Mouse (Mus musculus) neural tube, embryonic 11.5 days (tissue): Measurements from ENCODE around the gene Oprd1. TPM values are rescaled to one million over a fixed set of nuclear protein-coding genes. Genes with fewer than 3 reads are reported as not detected.

Source experiments
- ATAC-seq: fragments of 200-750 bp; cut with Nextera tagmentation; 2 replicates; pipeline ENCODE4 v1.8.0; 2017; ENCODE audit warnings: moderate number of reproducible peaks, mild to moderate bottlenecking, moderate TSS enrichment, moderate library complexity; ENCODE audit not compliant: insufficient read depth, low FRiP score, low TSS enrichment
- DNase-seq: peaks from one replicate; pipeline ENCODE4 v3.0.0-alpha.2; 2015; ENCODE audit warnings: low spot score
- H3K27ac ChIP-seq: fragments of 300-500 bp; sonication (generic); 2 replicates; pipeline ENCODE4 v1.5.1; 2014; ENCODE audit warnings: low read depth, mild to moderate bottlenecking, low read length
- H3K27me3 ChIP-seq: fragments of 300-500 bp; sonication (generic); 2 replicates; pipeline ENCODE4 v1.6.1; 2014; ENCODE audit warnings: mild to moderate bottlenecking, low read length, mixed read lengths; ENCODE audit not compliant: control insufficient read depth, insufficient read depth
- H3K36me3 ChIP-seq: fragments of 300-500 bp; sonication (generic); 2 replicates; pipeline ENCODE4 v1.6.1; 2014; ENCODE audit warnings: mild to moderate bottlenecking, low read length, moderate library complexity, mixed read lengths; ENCODE audit not compliant: control insufficient read depth, insufficient read depth
- H3K4me1 ChIP-seq: fragments of 300-500 bp; sonication (generic); 2 replicates; pipeline ENCODE4 v1.6.1; 2014; ENCODE audit warnings: low read length, mixed read lengths; ENCODE audit not compliant: control insufficient read depth, insufficient read depth
- H3K4me2 ChIP-seq: fragments of 300-500 bp; sonication (generic); 2 replicates; pipeline ENCODE4 v1.6.1; 2014; ENCODE audit warnings: low read depth, mild to moderate bottlenecking, moderate library complexity
- H3K4me3 ChIP-seq: fragments of 300-500 bp; sonication (generic); 2 replicates; pipeline ENCODE4 v1.5.1; 2014; ENCODE audit warnings: low read depth, low read length
- H3K9ac ChIP-seq: fragments of 300-500 bp; sonication (generic); 2 replicates; pipeline ENCODE4 v1.6.1; 2014; ENCODE audit warnings: mild to moderate bottlenecking, low read length
- H3K9me3 ChIP-seq: fragments of 300-500 bp; sonication (generic); 2 replicates; pipeline ENCODE4 v1.6.1; 2016; ENCODE audit warnings: low read length; ENCODE audit not compliant: control insufficient read depth
- WGBS: fragments of 180-500 bp; shearing (Covaris S2); extraction: QIAGEN DNeasy Blood & Tissue Kit; methylation state at CpG from one replicate; pipeline ENCODE4 v1.1.7; 2014; 5-methylcytosine and 5-hydroxymethylcytosine counted together
- polyA plus RNA-seq: library from polyadenylated mRNA; unstranded; fragments of >200 nt; fragmentation: Nextera tagmentation; extraction: Ambion mirVana; gene quantifications from 2 replicates; pipeline ENCODE4 v1.2.1, GENCODE M21; 2014

The Oprd1 gene
- polyA plus RNA-seq, 1 experiment from 2014 or later = 0.05 TPM

- 0 out of 2 replicates have a peak within 1 kb of the TSS, but pooled peaks have one; percentile 23 for H3K27ac ChIP-seq
- no peaks in the 10 kb centered on the region for H3K27me3 ChIP-seq
- no peaks in the 10 kb centered on the region for H3K36me3 ChIP-seq
- peak within 1 kb of the TSS; percentile 76 for H3K4me3 ChIP-seq
- H3K4me2 ChIP-seq = peak within 1 kb of the TSS; percentile 100
- DNase-seq (peak; percentile 47), ATAC-seq (peak; percentile 39)
- peak within 1 kb of the TSS; percentile 73 for H3K9ac ChIP-seq
- 0 out of 2 replicates have a peak, but pooled peaks cover 3% of the 10 kb centered on the region for H3K4me1 ChIP-seq
- no peaks in the 10 kb centered on the region for H3K9me3 ChIP-seq
- WGBS = under 1% methylated on average over 33 of the region's 42 CpGs
Observed at GRCm38 (mm10) chr4:132074077-132074932, 70.0 kb downstream of the Oprd1 start, which contains the start of gene Gm10300. TSS of gene Gm10300 (plus strand) at chr4:132074697.

- Histone ChIP-seq H3K27ac (no peak overlapping the region), H3K27me3 (no peaks in the 10 kb centered on the region), H3K36me3 (no peaks in the 10 kb centered on the region), H3K9ac (no peak overlapping the region), H3K9me3 (no peaks in the 10 kb centered on the region), H3K4me2 (peak overlapping the region; percentile 6; the same call in 1 of the 2 replicates), H3K4me3 (no peak overlapping the region), H3K4me1 (0 out of 2 replicates have a peak, but pooled peaks cover 3% of the 10 kb centered on the region)
- ATAC-seq (no peak), DNase-seq (no peak)
- WGBS = 80% methylated on average over 6 of the region's 6 CpGs
Observed at GRCm38 (mm10) chr4:132072946-132073345, 71.3 kb downstream of the Oprd1 start.

- no peak overlapping the region for H3K27ac ChIP-seq
- H3K4me1 ChIP-seq = 0 out of 2 replicates have a peak, but pooled peaks cover 3% of the 10 kb centered on the region
- H3K4me3 ChIP-seq = no peak overlapping the region
- no peaks in the 10 kb centered on the region for H3K36me3 ChIP-seq
- WGBS = 75% methylated on average over 3 of the region's 3 CpGs
- no peak for ATAC-seq
- no peaks in the 10 kb centered on the region for H3K27me3 ChIP-seq
- no peak overlapping the region for H3K4me2 ChIP-seq
- H3K9ac ChIP-seq = no peak overlapping the region
- no peak for DNase-seq
- H3K9me3 ChIP-seq = no peaks in the 10 kb centered on the region
Observed at GRCm38 (mm10) chr4:132072156-132072555, 72.1 kb downstream of the Oprd1 start.

- WGBS = 88% methylated on average over 2 of the region's 2 CpGs
- no peaks in the 10 kb centered on the region for H3K27me3 ChIP-seq
- DNase-seq = no peak
Observed at GRCm38 (mm10) chr4:132071674-132072073, 72.6 kb downstream of the Oprd1 start.

GRCm38 (mm10) chr4:132067938-132068235 lies 76.4 kb downstream of the Oprd1 start:
- 59% methylated on average over 2 of the region's 2 CpGs for WGBS

More at GRCm38 (mm10) chr4:132071674-132072073, 72.6 kb downstream of the Oprd1 start:
- Histone ChIP-seq H3K9me3 (no peaks in the 10 kb centered on the region), H3K27ac (no peak overlapping the region), H3K4me1 (0 out of 2 replicates have a peak, but pooled peaks cover 3% of the 10 kb centered on the region), H3K36me3 (no peaks in the 10 kb centered on the region), H3K9ac (no peak overlapping the region), H3K4me2 (no peak overlapping the region), H3K4me3 (no peak overlapping the region)
- ATAC-seq = no peak

GRCm38 (mm10) chr4:132067112-132067937 lies 77.0 kb downstream of the Oprd1 start:
- no peaks in the 10 kb centered on the region for H3K36me3 ChIP-seq
- H3K27me3 ChIP-seq = no peaks in the 10 kb centered on the region
- H3K4me2 ChIP-seq = no peak overlapping the region
- H3K9ac ChIP-seq = no peak overlapping the region
- H3K4me1 ChIP-seq = no peaks in the 10 kb centered on the region; the same call in 1 of the 2 replicates
- no peak overlapping the region for H3K27ac ChIP-seq
- no peak overlapping the region for H3K4me3 ChIP-seq
- ATAC-seq (no peak), DNase-seq (no peak)
- H3K9me3 ChIP-seq = no peaks in the 10 kb centered on the region
- WGBS = 84% methylated on average over 14 of the region's 14 CpGs

More at GRCm38 (mm10) chr4:132067938-132068235, 76.4 kb downstream of the Oprd1 start:
- no peak for DNase-seq
- Histone ChIP-seq H3K4me1 (no peaks in the 10 kb centered on the region; the same call in 1 of the 2 replicates), H3K4me3 (no peak overlapping the region), H3K9ac (no peak overlapping the region), H3K36me3 (no peaks in the 10 kb centered on the region), H3K9me3 (no peaks in the 10 kb centered on the region), H3K27ac (no peak overlapping the region), H3K4me2 (no peak overlapping the region), H3K27me3 (no peaks in the 10 kb centered on the region)
- no peak for ATAC-seq

GRCm38 (mm10) chr4:132066101-132066773 lies 78.0 kb downstream of the Oprd1 start:
- Histone ChIP-seq H3K4me1 (no peaks in the 10 kb centered on the region; the same call in 1 of the 2 replicates), H3K4me2 (no peak overlapping the region), H3K36me3 (no peaks in the 10 kb centered on the region), H3K27me3 (no peaks in the 10 kb centered on the region), H3K9me3 (no peaks in the 10 kb centered on the region), H3K27ac (no peak overlapping the region), H3K9ac (no peak overlapping the region), H3K4me3 (no peak overlapping the region)
- DNase-seq (no peak), ATAC-seq (no peak)
- WGBS = 78% methylated on average over 10 of the region's 10 CpGs

GRCm38 (mm10) chr4:132065578-132065977 lies 78.7 kb downstream of the Oprd1 start:
- Histone ChIP-seq H3K4me1 (no peaks in the 10 kb centered on the region; the same call in 1 of the 2 replicates), H3K4me3 (no peak overlapping the region), H3K4me2 (no peak overlapping the region), H3K9ac (no peak overlapping the region), H3K27ac (no peak overlapping the region), H3K36me3 (no peaks in the 10 kb centered on the region), H3K9me3 (no peaks in the 10 kb centered on the region), H3K27me3 (no peaks in the 10 kb centered on the region)
- 81% methylated on average over 3 of the region's 3 CpGs for WGBS
- ATAC-seq (no peak), DNase-seq (no peak)
